Mouse (Mus musculus) fibroblast of lung, adult 2 months (primary cell): ENCODE results near the gene Prss16.
A peak's percentile ranks its signal among the peaks of the same experiment; 100 is the strongest.

Source experiments
- DNase-seq: peaks from one replicate; pipeline ENCODE4 v3.0.0-alpha.2; 2011; ENCODE audit warnings: low read depth

Gene Prss16

GRCm38 (mm10) chr13:22007121-22007510, 2.4 kb downstream of the Prss16 start:
- DNase-seq = no peak

- DNase-seq = no peak
Measured at GRCm38 (mm10) chr13:22006334-22007120, 3.0 kb downstream of the Prss16 start.

- DNase-seq = no peak
Measured at GRCm38 (mm10) chr13:22005605-22006333, 3.8 kb downstream of the Prss16 start.

- DNase-seq = no peak
Measured at GRCm38 (mm10) chr13:22001823-22002222, 7.7 kb downstream of the Prss16 start.

GRCm38 (mm10) chr13:22001346-22001745, 8.2 kb downstream of the Prss16 start:
- DNase-seq = no peak

- no peak for DNase-seq
Measured at GRCm38 (mm10) chr13:21999147-21999546, 10.4 kb downstream of the Prss16 start.

GRCm38 (mm10) chr13:21998412-21998811, 11.1 kb downstream of the Prss16 start:
- no peak for DNase-seq

GRCm38 (mm10) chr13:21997821-21998220, 11.7 kb downstream of the Prss16 start:
- no peak for DNase-seq

GRCm38 (mm10) chr13:21997201-21997820, 12.2 kb downstream of the Prss16 start:
- no peak for DNase-seq

- no peak for DNase-seq
Measured at GRCm38 (mm10) chr13:21996840-21997185, 12.7 kb downstream of the Prss16 start.

- DNase-seq = no peak
Measured at GRCm38 (mm10) chr13:21996101-21996839, 13.3 kb downstream of the Prss16 start.

GRCm38 (mm10) chr13:21995331-21995914, 14.1 kb downstream of the Prss16 start:
- DNase-seq = no peak

- no peak for DNase-seq
Measured at GRCm38 (mm10) chr13:21994896-21995295, 14.6 kb downstream of the Prss16 start.

GRCm38 (mm10) chr13:21993957-21994738, 15.4 kb downstream of the Prss16 start:
- DNase-seq = no peak

GRCm38 (mm10) chr13:21992550-21992949, 17.0 kb downstream of the Prss16 start:
- DNase-seq = no peak

GRCm38 (mm10) chr13:21984486-21984885, 25.1 kb downstream of the Prss16 start:
- no peak for DNase-seq

- DNase-seq = no peak
Measured at GRCm38 (mm10) chr13:21981803-21982193, 27.7 kb downstream of the Prss16 start.

GRCm38 (mm10) chr13:21980981-21981802, 28.4 kb downstream of the Prss16 start, which contains the start of gene Pom121l2:
Gene Pom121l2 (plus strand): TSS chr13:21981194.
- no peak for DNase-seq

GRCm38 (mm10) chr13:21974726-21975473, 34.6 kb downstream of the Prss16 start:
- peak; percentile 75 for DNase-seq
